Mouse (Mus musculus): ENCODE measurements around the gene Sf3a1. TPM values are rescaled to one million over a fixed set of nuclear protein-coding genes. Genes with fewer than 3 reads are reported as not detected.

Gene Sf3a1
- total RNA-seq, 2 experiments from 2014 or later = 45.6 to 54.6 TPM

Small RNAs within 50 kb of the gene (microRNA-seq; reads per million reads assigned to microRNA genes)
- 1.0 to 2.8 reads per million in 2 experiments for gene Mir3060

Other genes starting within 250 kb of the Sf3a1 start
- 1 to 10 TPM; 4.3 to 4.7 TPM for gene Slc35e4, start 245.7 kb upstream of the Sf3a1 start, total RNA-seq (2021)
- 10 to 100 TPM; 50.3 to 50.9 TPM for gene Tcn2, start 228.2 kb upstream of the Sf3a1 start, total RNA-seq (2021)
- gene Pes1, start 196.4 kb upstream of the Sf3a1 start, total RNA-seq (2021) = 10 to 100 TPM; 31.8 to 34.0 TPM
- gene 4930556J24Rik, start 183.6 kb upstream of the Sf3a1 start, total RNA-seq (2021) = not detected
- under 1 TPM; 0.12 to 0.36 TPM for gene Gal3st1, start 176.7 kb upstream of the Sf3a1 start, total RNA-seq (2021)
- gene Sec14l4, start 128.9 kb upstream of the Sf3a1 start, total RNA-seq (2021) = under 1 TPM in 1 of 2 experiments, not detected in 1; 0.34 TPM
- under 1 TPM in 1 of 2 experiments, not detected in 1; 0.74 TPM for gene Sec14l3, start 95.5 kb upstream of the Sf3a1 start, total RNA-seq (2021)
- gene Mtfp1, start 64.9 kb upstream of the Sf3a1 start, total RNA-seq (2021) = 10 to 100 TPM; 80.7 to 82.0 TPM
- 1 to 10 TPM; 1.3 to 1.4 TPM for gene Sec14l2, start 36.9 kb upstream of the Sf3a1 start, total RNA-seq (2021)
- 10 to 100 TPM; 17.3 to 18.9 TPM for gene Rnf215, start 25.1 kb upstream of the Sf3a1 start, total RNA-seq (2021)
- gene Ccdc157, start 57 bp upstream of the Sf3a1 start, total RNA-seq (2021) = 1 to 10 TPM; 5.8 to 8.0 TPM
- gene Tbc1d10a, start 26.4 kb downstream of the Sf3a1 start, total RNA-seq (2021) = 10 to 100 TPM; 12.3 to 12.6 TPM
- gene Castor1, start 57.9 kb downstream of the Sf3a1 start, total RNA-seq (2021) = 10 to 100 TPM in 1 of 2 experiments, 1 to 10 TPM in 1; 7.9 to 10.4 TPM
- not detected for gene Osm, start 76.1 kb downstream of the Sf3a1 start, total RNA-seq (2021)
- under 1 TPM; 0.55 to 0.62 TPM for gene Lif, start 97.2 kb downstream of the Sf3a1 start, total RNA-seq (2021)